Mouse (Mus musculus) spleen, postnatal 4 days (tissue): ENCODE results near the gene Igf2bp1.
"Not testable (repeated sequence)": the region's sequence is repeated elsewhere in the genome, so short reads cannot be mapped to it uniquely, and the experiment has no call there.

Experiments used
- DNase-seq, 2 experiments: peaks; one replicate each; pipeline ENCODE4 v3.0.0; 2022; ENCODE audit warnings: low spot score in 2 of 2

The Igf2bp1 gene

DNA sequence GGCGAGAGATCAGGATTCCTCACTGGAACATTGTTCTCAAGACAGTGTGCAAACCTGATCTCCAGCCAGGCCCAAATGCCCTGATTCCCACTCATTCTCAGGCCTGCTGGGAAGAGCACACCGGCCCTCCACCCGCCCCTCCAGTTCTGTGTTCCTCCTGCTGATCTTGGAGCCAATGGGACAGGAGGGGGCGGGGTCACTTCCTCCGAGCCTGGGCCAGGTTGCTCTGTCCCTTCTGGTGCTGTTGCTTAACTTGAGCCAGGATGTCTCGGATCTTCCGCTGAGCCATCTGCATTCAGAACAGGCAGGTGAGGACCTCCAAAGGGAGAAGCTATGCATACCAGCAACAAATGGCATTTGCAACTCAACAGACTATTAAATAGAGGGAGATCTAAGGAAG, 42.4 kb downstream of the Igf2bp1 start:
- DNase-seq: no peak

DNA sequence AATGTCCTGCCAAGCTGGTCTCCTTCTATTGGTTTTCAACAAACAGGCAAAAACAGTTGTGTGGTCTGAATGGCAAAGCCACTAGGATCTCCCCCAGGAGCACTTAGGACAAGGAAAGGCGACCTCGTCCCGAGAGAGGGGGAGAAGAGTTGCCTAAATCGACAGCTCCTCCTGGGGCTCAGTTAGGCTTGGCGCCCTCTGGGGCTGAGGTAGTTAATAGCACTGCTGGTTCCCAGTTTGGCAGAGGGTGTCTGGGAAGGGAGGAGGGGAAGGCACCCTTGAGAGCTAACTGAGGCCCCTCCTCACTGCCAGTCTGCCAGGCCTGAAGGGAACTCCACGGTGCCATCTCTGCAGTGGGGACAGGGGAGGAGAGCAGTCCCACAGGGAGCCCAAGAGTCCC, 46.6 kb downstream of the Igf2bp1 start:
- no peak for DNase-seq

DNA sequence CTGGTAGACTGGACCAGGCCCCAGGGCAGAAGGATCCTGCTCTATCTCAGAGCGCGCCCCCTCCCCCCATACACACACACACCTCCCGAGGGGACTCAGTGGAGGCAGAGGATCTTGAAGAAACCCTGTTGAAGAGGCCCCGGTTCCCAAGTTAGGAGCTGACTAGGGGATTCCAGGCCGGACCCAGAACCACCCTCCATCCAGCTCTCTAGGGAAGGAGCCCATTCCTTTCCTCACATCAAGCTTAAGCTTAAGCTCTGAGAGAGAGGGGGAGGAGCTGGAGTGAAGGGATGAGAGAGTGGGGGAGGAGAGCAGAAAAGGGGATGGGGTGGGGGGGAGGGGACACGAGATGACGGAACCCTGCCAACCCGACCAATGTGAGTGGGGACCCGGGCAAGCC, 47.5 kb downstream of the Igf2bp1 start:
- no peak for DNase-seq

DNA sequence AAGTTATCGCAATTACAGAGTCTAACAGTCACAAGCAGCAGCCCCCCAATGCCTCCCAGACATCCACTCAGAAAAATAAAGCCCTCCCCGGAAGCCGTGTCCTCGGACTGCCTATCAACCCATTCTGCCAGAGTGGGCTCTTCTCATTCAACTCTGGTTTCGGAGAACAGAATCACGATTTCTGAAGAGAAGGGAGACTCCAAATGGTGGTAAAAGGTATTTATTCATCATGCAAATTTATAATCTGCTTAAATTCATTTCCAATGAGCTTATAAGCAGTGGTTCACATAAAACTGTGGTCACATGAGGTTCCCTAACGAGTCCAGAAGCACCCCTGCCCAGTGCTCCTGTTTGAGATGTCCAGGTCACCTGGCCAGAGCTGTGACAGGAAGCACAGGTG, 48.3 kb downstream of the Igf2bp1 start:
- no peak for DNase-seq

DNA sequence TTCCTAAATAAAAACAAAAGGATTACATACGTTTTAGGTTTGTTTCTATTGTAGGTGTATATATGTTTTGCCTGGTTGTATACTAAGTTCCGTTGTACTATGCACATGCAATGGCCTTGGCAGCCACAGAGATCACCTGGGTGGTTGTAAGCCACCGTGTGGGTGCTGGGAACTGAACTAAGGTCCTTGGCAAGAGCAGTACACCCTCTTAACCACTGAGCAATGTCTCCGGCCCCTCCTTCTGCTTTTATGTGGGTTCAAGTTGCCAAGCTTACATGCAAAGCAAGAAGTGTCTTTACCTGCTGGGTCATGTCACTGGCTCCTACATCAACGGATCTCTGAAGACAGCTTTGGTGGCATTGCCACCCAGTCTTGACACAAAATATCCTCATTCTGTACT, 52.4 kb downstream of the Igf2bp1 start:
- DNase-seq: no peak

DNA sequence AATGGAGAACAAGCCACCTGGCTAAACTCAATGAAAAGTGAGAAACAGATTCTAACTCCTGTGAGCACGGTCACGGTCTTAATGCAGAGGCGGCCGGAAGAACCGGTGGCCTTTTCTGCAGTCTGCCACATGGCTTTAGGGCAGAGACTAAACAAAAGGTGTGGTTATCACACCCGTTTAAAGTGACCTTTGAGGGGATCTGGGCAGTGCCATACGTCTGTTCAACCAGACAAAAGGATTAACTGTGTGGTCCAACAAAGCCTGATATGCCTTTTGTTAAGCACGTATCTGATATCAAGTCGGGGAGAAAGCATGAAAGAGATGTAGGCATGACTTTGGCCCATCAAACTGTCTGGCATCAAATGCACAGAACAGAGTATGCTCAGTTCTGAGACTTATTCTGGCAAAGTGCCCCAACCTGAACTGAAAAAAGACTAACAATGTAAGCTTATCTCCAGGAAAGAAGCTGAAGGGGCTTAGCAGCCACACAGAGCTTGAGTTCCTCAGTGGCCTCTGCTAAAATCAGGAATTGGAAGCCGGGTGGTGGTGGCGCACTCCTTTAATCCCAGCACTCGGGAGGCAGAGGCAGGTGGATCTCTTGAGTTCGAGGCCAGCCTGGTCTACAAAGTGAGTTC, 59.8 kb downstream of the Igf2bp1 start:
- DNase-seq: no peak

DNA sequence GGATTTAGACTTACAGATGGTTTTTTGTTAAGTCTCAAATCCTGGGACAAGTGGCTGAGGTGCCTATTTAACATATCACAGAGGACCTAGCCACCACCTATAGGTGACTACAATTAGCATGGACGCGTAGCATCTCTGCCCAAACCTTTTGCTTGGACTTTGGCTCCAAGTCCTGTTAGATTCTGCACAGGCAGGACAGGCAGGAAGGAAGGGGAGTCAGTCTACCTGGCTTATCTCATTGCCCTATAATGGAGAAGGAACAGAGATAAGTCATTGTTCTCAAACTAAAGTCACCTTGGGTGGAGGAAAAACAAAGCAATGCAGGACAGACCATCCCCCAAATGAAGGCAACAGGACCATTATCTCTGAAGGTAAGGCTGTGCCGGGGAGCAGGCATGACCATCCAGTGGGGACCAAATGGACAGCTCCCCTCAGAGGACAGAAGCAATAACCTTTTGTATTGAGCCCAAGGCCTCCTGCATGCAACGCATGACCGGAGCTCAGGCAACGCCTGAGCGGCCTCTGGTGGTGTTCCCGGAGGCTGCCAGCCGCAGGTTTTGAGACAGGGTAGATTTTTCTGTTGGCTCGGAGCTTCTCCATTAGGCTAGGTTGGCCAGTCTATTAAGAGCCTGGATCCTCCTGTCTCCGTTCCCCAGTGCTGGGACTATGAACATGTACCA, 65.8 kb downstream of the Igf2bp1 start:
- no peak for DNase-seq

DNA sequence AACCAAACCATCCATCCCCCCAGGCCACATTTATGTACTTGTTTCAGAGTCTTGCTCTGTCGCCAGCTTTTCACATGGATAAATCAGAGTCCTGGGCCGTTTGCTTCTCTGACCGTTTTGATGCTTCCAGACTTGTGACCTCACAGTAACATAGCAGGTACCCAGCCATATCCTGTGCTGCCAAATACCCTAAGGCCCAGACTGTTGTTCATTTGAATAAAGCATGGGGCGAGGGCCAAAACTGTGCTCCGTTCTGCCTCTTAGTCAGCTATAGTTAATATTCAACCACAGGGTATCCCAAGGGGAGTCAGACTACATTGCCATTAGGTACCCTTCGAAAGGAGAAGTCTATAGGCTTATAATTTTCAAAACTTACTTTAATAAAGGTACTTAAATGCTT, 69.3 kb downstream of the Igf2bp1 start:
- DNase-seq: no peak

DNA sequence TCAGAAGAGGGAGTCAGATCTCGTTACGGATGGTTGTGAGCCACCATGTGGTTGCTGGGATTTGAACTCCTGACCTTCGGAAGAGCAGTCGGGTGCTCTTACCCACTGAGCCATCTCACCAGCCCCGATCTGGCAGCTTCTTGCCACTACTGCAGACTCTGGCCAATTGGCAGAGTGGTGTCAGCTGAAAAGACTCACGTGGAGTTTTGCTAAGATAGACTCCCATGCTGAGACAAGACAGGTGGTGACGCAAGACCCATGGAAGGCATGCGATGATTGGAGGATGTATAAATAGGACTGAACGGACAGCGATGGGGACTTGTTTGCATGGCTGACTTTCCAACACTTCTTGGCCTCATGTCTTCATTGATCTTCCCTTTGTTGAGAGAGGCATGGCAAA, 73.6 kb downstream of the Igf2bp1 start:
- not testable (repeated sequence) for DNase-seq

DNA sequence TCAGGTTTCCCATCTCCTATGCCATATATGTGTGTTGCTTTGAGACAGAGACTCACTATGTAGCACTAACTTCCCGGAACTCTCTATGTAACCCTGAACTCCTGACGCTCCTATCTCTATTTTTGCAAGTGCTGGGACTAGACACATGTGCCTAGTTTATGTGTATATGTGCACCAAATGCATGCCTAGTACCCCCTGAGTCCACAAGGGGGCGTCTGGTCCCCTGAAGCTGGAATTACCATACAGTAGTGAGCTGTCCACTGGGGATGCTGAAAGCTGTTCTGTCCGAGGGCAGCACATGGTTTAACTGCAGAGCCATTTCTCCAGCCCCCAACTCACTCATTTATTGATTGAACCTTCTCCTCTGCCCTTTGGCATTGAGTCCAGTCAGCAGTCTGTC, 79.3 kb downstream of the Igf2bp1 start:
- DNase-seq: no peak

DNA sequence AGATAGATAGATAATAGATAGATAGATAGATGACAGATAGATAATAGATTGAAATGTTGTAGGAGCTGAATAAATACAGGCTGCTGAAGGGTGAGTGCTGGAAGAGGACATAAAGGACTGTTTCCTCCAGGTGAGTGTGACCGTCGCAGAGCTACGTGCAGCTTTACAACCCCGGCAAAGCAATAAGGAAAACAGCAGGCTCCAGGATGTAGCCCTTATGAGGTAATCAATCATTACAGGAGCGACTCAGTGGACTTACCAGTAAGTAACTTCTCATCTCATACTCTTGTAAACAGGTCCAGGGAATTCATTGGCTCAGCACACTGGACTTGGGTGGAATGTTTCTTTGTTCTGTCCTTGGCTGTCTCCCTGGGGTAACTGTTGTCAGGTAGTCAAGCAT, 79.8 kb downstream of the Igf2bp1 start:
- no peak for DNase-seq

DNA sequence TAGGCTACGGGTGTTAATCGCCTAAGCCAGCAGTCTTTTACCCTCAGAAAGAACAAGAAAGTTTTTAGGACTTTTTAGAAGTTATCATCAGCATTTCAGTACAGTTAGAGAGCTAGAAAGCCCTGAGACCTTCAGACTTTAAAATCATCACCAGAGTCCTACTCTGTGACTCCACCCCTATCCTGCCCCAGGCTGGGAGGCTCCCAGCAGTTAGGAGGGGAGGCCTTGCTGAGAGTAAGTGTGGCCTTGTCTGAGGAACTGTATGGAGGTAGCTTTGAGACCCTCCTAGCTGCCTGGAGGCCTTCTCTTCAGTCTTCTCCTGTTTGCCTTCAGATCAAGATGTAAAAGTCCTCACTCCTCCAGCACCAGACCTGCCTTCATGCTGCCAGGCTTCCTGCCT, 81.5 kb downstream of the Igf2bp1 start:
- no peak for DNase-seq

DNA sequence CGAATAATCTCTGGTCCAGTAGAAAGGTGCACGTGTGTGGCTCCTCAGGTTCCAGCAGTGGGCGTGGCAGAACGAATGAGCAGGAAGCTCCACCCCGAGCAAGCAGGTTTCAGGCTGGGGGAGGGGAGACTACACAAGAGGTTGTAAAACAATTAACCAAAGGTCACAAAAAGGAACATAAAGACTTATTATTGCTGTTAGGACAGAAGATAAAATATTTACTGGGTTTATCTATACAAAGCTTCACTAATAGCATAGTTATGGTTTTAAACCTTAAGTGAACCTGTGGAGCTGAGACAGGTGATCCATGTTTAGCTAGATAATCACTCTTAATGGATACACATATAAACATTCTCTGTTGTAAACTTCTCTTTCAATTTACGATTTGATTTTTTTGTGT, 82.3 kb downstream of the Igf2bp1 start:
- not testable (repeated sequence) for DNase-seq

DNA sequence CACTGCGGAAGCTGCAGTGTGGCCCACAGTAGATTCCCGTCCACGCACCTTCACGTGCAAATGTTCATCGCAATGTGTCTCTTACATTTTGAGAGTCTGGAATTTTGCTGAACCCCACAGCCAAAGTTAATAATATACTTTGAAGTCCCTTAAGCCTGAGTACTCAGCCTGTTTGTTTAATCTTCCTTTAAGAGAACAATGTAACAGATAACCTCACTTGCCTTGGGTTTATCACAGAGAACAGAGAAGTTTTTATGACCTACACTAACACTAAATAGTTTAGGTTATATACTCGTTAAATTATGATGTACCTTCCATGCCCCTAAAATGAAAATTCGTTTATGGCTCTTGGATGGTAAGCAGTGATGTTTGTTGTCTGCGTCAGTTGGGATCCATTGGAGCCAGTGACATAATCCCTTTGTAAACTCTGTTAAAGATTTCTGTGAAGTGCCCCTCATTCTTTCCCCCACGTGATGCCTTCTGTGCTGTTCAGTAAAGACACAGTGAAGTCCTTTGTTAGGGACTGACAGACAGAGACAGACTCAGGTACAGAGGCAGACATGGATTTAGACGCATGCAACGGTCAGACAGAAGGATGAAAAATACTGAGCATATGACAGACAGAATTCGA, 83.6 kb downstream of the Igf2bp1 start:
- no peak for DNase-seq

DNA sequence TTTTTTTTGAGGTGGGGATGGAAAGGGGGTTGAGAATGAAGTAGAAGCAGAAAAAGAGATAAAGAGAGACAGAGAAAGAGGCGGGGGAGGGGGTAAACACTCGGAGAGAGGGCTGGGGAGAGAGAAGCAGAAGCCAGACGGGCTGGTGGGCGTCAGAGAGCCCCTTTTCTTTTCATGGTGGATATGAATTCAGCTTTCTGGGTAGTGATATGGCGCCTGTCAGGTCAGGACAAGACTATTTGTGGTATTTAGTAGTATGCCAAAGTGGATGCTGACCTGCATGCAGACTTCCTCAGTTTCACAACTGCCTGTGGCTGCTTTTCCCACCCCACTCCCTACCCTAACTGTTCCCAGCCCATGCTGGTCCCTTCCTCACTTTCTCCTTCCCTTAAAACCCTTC, 89.3 kb downstream of the Igf2bp1 start:
- no peak for DNase-seq

DNA sequence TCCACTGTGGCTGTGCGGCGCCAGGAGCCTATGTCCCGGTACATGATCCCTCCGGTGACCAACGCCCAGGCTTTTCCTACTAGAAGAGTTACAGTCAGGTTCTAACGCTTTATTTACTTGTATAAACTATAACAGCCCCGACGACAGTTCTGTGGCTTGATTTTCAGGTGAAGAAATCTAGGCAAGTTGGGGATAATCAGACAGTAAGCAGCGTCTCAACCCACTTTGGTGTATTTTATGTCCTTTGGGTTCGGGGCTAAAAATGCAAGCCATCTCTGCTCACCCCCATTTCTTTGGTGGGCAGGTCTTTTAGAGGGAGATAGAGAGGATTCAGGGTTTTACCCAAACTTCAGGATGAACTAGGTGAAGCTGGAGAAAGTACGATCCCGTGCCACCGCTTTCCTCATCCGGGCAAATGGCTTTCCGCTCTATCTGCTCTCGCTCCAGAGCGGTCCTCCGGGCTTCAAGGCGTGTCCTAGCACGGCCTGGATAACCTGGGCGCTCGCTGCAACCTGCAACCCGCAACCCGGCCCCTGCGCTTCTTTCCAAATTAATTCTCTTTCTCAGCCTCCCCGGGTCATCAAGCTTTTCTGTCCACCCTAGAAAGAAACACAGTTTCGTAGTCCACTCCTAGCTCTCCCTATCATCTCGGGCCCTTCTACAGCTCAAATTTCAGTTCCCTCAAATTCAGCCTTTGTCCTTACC, 90.6 kb downstream of the Igf2bp1 start:
- DNase-seq: no peak

DNA sequence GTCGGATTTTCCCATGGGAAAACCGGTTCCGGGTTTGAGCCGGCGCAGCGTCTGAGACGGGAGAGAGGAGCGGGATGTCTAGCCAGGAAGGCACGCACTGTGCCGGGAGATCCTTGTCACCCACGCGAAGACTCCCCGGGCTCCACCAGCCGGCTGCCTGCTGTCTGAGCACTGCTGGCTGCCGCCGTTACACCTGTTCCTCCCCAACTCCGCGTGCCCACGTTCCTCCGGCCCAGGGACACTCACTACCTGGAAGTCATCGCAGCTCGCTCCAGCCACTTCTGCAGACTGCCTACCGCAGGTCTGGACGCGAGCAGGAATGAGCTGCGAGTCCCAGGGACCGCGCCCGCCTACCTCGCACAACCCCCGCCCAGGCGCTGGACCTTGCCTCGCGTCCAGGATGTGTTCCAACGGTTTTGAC, 91.2 kb downstream of the Igf2bp1 start, which contains the start of gene B4galnt2:
Gene B4galnt2 (minus strand): TSS at position 321 of the 421 bp plus-strand sequence.
- DNase-seq: no peak

DNA sequence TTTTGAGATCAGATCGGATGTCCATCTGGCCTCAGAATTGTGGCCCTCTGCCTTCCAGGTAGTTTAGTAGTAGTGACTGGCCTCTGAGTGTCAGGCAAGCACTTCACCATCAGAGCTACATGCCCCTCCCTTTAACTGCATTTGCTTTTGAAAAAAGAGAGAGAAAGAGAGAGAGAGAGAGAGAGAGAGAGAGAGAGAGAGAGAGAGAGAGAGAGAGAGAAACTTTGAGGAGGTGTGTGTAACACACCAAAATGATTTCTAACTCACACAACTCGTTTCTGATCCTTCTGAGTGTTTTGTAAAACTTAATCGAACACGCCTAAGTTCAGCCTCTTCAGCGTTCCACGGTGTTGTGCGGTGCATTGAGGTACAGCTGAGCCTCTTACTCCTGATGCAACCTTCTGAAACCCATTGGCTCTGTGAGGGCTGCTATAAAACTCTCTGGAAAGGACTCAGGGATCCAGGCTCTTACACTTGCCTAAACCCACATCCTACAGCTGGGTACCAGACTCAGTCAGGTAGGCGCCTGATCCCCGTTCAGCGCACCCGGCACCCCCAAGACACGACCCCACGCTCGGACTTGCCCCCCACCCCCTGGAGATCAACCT, 91.7 kb downstream of the Igf2bp1 start:
- no peak for DNase-seq

DNA sequence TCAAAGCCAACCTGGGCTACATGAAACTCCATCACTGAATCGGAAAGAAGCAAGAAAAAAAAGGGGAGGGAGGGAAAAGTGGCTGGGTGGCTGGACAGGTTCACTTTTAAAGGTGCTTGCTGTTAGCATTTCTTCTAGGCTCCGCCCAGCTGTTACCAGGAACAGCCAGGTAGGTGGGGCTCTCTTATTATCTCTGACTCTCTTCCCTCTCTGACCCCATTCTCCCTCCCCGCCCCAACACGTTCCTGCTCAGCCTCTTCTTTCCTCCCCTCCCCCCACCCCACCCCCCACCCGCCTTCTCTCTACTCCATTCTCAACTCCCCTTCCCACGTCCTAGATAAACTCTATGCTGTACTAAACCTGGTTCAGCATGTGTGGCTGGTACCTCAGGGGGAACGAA, 94.2 kb downstream of the Igf2bp1 start:
- DNase-seq: no peak

DNA sequence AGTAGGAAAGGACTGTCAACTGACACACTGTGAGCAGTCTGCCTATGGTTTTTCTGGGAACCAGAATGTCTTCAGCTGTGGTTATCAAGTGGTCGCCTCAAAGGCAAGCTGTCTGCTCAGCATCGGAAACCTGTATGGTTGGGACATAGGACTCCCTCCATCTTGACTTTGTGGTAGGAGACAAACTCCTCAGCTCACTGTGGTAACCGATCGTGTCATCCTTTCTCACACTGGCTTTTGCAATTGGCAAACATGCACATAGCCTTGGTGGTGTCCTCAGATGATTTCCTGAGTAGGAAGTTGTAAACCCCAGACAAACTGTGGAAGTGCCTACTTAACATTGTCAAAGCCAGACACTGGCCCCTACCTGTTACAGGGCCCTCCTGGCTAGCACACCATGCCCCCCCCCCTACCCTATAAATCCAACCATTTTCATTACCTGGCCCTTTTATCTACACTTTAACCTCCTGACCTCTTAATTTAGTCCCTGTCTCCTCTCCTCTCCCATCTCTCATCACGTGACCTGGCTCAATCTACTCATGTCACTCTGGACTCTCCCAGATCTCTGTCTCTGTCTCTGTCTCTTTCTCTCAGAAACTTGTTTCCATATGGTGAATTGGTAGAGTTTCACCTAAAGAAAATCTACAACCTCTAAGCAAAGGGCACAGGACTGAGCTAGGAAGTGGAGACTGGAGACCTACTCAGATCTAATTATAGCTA, 97.8 kb downstream of the Igf2bp1 start:
- DNase-seq: no peak
